Mouse (Mus musculus): ENCODE results near the gene Adora2b. TPM values are rescaled to one million over a fixed set of nuclear protein-coding genes. Genes with fewer than 3 reads are reported as not detected.

The Adora2b gene
- polyA plus RNA-seq, 1 experiment = not detected

GRCm38 (mm10) chr11:62249266-62250037 is 668 bp downstream of the Adora2b start:
- WGBS = 5% methylated on average over 35 of the region's 35 CpGs
- no peak for TF ChIP-seq POLR2A (IDR thresholded peaks at IDR 0.05; ENCODE audit: insufficient read depth, low read depth, low read length)
- TF ChIP-seq CTCF (IDR thresholded peaks at IDR 0.05; ENCODE audit: insufficient read depth, low read depth, low read length) = no peak
- Histone ChIP-seq H3K4me1 (ENCODE audit: control insufficient read depth, insufficient read depth, low read length) (peaks cover 16% of the 10 kb centered on the region), H3K27ac (ENCODE audit: insufficient read depth, low read depth, low read length) (no peak overlapping the region), H3K4me3 (ENCODE audit: insufficient read depth, low read depth, low read length) (peak overlapping the region; percentile 54)

- Histone ChIP-seq H3K4me3 (ENCODE audit: insufficient read depth, low read depth, low read length) (no peak overlapping the region), H3K27ac (ENCODE audit: insufficient read depth, low read depth, low read length) (no peak overlapping the region), H3K4me1 (ENCODE audit: control insufficient read depth, insufficient read depth, low read length) (peaks cover 16% of the 10 kb centered on the region)
- TF ChIP-seq POLR2A (IDR thresholded peaks at IDR 0.05; ENCODE audit: insufficient read depth, low read depth, low read length) (no peak), CTCF (IDR thresholded peaks at IDR 0.05; ENCODE audit: insufficient read depth, low read depth, low read length) (no peak)
- 77% methylated on average over 11 of the region's 11 CpGs for WGBS
Measured at GRCm38 (mm10) chr11:62251047-62251446, 2.3 kb downstream of the Adora2b start.

- Histone ChIP-seq H3K27ac (ENCODE audit: insufficient read depth, low read depth, low read length) (no peak overlapping the region), H3K4me3 (ENCODE audit: insufficient read depth, low read depth, low read length) (no peak overlapping the region), H3K4me1 (ENCODE audit: control insufficient read depth, insufficient read depth, low read length) (peaks cover 13% of the 10 kb centered on the region)
- TF ChIP-seq CTCF (IDR thresholded peaks at IDR 0.05; ENCODE audit: insufficient read depth, low read depth, low read length) (no peak), POLR2A (IDR thresholded peaks at IDR 0.05; ENCODE audit: insufficient read depth, low read depth, low read length) (no peak)
- 86% methylated on average over 5 of the region's 5 CpGs for WGBS
Measured at GRCm38 (mm10) chr11:62253380-62253779, 4.6 kb downstream of the Adora2b start.

DNA sequence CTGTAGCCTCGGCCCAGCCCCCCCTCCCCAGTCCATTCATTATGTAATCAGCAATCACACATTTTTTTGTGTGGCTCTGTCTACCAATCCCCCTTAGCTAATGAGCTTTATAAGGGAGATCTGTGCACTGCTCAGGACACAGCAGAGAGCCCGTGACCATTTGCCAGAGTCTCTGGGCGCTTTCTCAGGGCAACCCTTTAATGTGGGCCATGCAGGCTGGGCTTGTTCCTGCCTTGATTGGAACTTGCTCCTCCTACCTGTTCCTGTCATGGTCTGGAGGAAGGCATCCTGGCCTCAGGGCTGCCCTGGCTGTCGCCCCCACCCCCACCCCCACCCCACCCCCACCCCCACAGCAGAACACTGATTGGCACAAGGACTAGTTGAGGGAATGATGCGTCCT is 10.4 kb downstream of the Adora2b start:
- no peak for TF ChIP-seq POLR2A (IDR thresholded peaks at IDR 0.05; ENCODE audit: insufficient read depth, low read depth, low read length)
- no peak for TF ChIP-seq CTCF (IDR thresholded peaks at IDR 0.05; ENCODE audit: insufficient read depth, low read depth, low read length)

DNA sequence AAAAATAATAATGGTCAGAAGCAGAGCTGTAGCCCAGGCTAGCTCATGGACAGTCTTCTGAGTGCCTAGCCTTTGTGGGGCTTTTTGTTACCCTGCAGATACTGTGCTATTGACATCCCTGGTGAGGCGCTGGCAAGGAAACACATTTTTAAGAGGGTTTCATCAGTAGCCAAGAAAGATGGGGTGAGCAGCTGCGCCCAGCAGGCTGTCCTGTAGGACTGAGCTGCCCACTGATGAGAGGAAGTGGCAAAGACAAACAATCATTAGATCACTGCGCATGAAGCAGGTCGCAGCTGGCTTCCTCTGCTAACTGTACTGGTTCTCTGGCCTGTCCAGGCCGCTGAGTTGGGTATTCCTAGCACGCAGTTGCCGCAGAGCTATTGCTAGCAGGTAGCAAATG is 14.8 kb downstream of the Adora2b start:
- 77% methylated on average over 7 of the region's 7 CpGs for WGBS
- no peak overlapping the region for H3K4me3 ChIP-seq (ENCODE audit: insufficient read depth, low read depth, low read length)
- peaks cover 4% of the 10 kb centered on the region for H3K4me1 ChIP-seq (ENCODE audit: control insufficient read depth, insufficient read depth, low read length)
- TF ChIP-seq POLR2A (IDR thresholded peaks at IDR 0.05; ENCODE audit: insufficient read depth, low read depth, low read length) (no peak), CTCF (IDR thresholded peaks at IDR 0.05; ENCODE audit: insufficient read depth, low read depth, low read length) (no peak)
- H3K27ac ChIP-seq (ENCODE audit: insufficient read depth, low read depth, low read length) = no peak overlapping the region

More for the DNA sequence above, 10.4 kb downstream of the Adora2b start:
- 59% methylated on average over 5 of the region's 5 CpGs for WGBS
- Histone ChIP-seq H3K27ac (ENCODE audit: insufficient read depth, low read depth, low read length) (no peak overlapping the region), H3K4me1 (ENCODE audit: control insufficient read depth, insufficient read depth, low read length) (peaks cover 4% of the 10 kb centered on the region), H3K4me3 (ENCODE audit: insufficient read depth, low read depth, low read length) (no peak overlapping the region)

DNA sequence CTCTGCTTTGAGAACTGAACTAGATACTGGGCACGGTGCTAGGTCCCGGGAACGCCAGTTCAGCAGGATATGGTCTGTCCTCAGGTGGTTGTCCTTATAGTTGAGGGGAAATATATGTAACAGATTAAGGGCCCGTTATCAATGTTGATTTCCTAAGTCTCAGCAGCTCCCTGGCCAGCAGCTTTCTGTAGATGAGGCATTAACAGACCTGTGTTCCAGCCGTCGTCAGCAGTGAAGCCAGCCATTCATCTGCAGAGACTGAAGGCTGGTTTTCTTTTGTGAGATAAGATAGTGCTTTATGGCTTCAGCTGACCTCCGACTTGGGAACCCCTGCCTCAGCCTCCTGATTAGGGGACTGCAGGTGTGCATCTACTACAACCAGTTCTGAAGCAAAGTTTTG is 15.2 kb downstream of the Adora2b start:
- 74% methylated on average over 7 of the region's 7 CpGs for WGBS
- no peak overlapping the region for H3K4me3 ChIP-seq (ENCODE audit: insufficient read depth, low read depth, low read length)
- no peak overlapping the region for H3K27ac ChIP-seq (ENCODE audit: insufficient read depth, low read depth, low read length)
- TF ChIP-seq CTCF (IDR thresholded peaks at IDR 0.05; ENCODE audit: insufficient read depth, low read depth, low read length) (no peak), POLR2A (IDR thresholded peaks at IDR 0.05; ENCODE audit: insufficient read depth, low read depth, low read length) (no peak)
- H3K4me1 ChIP-seq (ENCODE audit: control insufficient read depth, insufficient read depth, low read length) = peaks cover under 1% of the 10 kb centered on the region

GRCm38 (mm10) chr11:62265642-62266041 is 16.9 kb downstream of the Adora2b start:
- 80% methylated on average over 7 of the region's 7 CpGs for WGBS
- no peak overlapping the region for H3K27ac ChIP-seq (ENCODE audit: insufficient read depth, low read depth, low read length)
- H3K4me1 ChIP-seq (ENCODE audit: control insufficient read depth, insufficient read depth, low read length) = no peaks in the 10 kb centered on the region; the same call in none of the 2 replicates
- TF ChIP-seq POLR2A (IDR thresholded peaks at IDR 0.05; ENCODE audit: insufficient read depth, low read depth, low read length) = no peak
- TF ChIP-seq CTCF (IDR thresholded peaks at IDR 0.05; ENCODE audit: insufficient read depth, low read depth, low read length) = no peak
- no peak overlapping the region for H3K4me3 ChIP-seq (ENCODE audit: insufficient read depth, low read depth, low read length)

- Histone ChIP-seq H3K27ac (ENCODE audit: insufficient read depth, low read depth, low read length) (no peak overlapping the region), H3K4me1 (ENCODE audit: control insufficient read depth, insufficient read depth, low read length) (no peaks in the 10 kb centered on the region; the same call in none of the 2 replicates), H3K4me3 (ENCODE audit: insufficient read depth, low read depth, low read length) (no peak overlapping the region)
- TF ChIP-seq POLR2A (IDR thresholded peaks at IDR 0.05; ENCODE audit: insufficient read depth, low read depth, low read length) (no peak), CTCF (IDR thresholded peaks at IDR 0.05; ENCODE audit: insufficient read depth, low read depth, low read length) (no peak)
- 80% methylated on average over 17 of the region's 17 CpGs for WGBS
Measured at GRCm38 (mm10) chr11:62266466-62267214, 17.9 kb downstream of the Adora2b start.

DNA sequence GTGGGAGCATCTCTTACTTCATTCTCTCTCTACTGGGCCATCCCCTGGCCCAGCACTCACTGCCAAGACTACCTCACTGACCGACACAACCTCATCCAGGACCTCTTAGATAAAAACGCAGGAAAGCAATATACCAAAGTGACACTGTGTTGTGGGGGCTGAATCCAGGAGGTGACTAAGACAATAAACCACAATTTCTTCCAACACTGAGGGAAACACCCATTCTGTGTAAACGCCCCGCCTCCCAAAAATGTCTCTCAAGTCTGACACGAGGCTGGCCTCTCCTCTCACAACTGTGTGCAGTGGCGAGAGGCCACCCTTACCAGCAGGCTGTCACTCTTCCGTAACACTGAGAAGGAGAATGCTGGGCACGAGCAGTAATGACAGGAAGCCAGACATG is 19.6 kb downstream of the Adora2b start:
- Histone ChIP-seq H3K4me1 (ENCODE audit: control insufficient read depth, insufficient read depth, low read length) (no peaks in the 10 kb centered on the region; the same call in none of the 2 replicates), H3K4me3 (ENCODE audit: insufficient read depth, low read depth, low read length) (no peak overlapping the region), H3K27ac (ENCODE audit: insufficient read depth, low read depth, low read length) (no peak overlapping the region)
- TF ChIP-seq CTCF (IDR thresholded peaks at IDR 0.05; ENCODE audit: insufficient read depth, low read depth, low read length) = no peak
- TF ChIP-seq POLR2A (IDR thresholded peaks at IDR 0.05; ENCODE audit: insufficient read depth, low read depth, low read length) = no peak
- 84% methylated on average over 8 of the region's 8 CpGs for WGBS

Data from olfactory bulb, adult 2 months (tissue).